Mouse (Mus musculus) embryonic facial prominence, embryonic 14.5 days (tissue): ENCODE data around the gene Cngb1. TPM values are rescaled to one million over a fixed set of nuclear protein-coding genes. Genes with fewer than 3 reads are reported as not detected.

Experiments used
- ATAC-seq: fragments of 200-750 bp; cut with Nextera tagmentation; 2 replicates; pipeline ENCODE4 v1.8.0; 2017; ENCODE audit warnings: low read depth, moderate number of reproducible peaks, moderate TSS enrichment
- DNase-seq: peaks from one replicate; pipeline ENCODE4 v3.0.0-alpha.2; 2015; ENCODE audit warnings: low spot score
- H3K27ac ChIP-seq: fragments of 300-500 bp; sonication (generic); replicated peaks from 2 replicates; pipeline ENCODE4 v1.5.1; 2014; ENCODE audit warnings: low read depth, mild to moderate bottlenecking, low read length, moderate library complexity
- H3K27me3 ChIP-seq: fragments of 300-500 bp; sonication (generic); replicated peaks from 2 replicates; pipeline ENCODE4 v1.6.1; 2014; ENCODE audit warnings: low read length; ENCODE audit not compliant: control insufficient read depth, insufficient read depth
- H3K36me3 ChIP-seq: fragments of 300-500 bp; sonication (generic); 2 replicates; pipeline ENCODE4 v1.6.1; 2014; ENCODE audit warnings: low read length, mixed read lengths; ENCODE audit not compliant: control insufficient read depth, insufficient read depth
- H3K4me1 ChIP-seq: fragments of 300-500 bp; sonication (generic); 2 replicates; pipeline ENCODE4 v1.6.1; 2014; ENCODE audit warnings: antibody characterized with exemption, low read length; ENCODE audit not compliant: control insufficient read depth, insufficient read depth
- H3K4me2 ChIP-seq: fragments of 300-500 bp; sonication (generic); 2 replicates; pipeline ENCODE4 v1.6.1; 2014; ENCODE audit warnings: low read depth, mild to moderate bottlenecking, low read length, moderate library complexity, mixed read lengths
- H3K4me3 ChIP-seq: fragments of 300-500 bp; sonication (generic); 2 replicates; pipeline ENCODE4 v1.5.1; 2014; ENCODE audit warnings: low read depth, mild to moderate bottlenecking, low read length
- H3K9ac ChIP-seq: fragments of 300-500 bp; sonication (generic); 2 replicates; pipeline ENCODE4 v1.6.1; 2014; ENCODE audit warnings: low read depth, mild to moderate bottlenecking, low read length, moderate library complexity, mixed read lengths
- H3K9me3 ChIP-seq: fragments of 300-500 bp; sonication (generic); 2 replicates; pipeline ENCODE4 v1.6.1; 2016; ENCODE audit warnings: low read length; ENCODE audit not compliant: control insufficient read depth
- WGBS: fragments of 180-500 bp; shearing (Covaris S2); extraction: QIAGEN DNeasy Blood & Tissue Kit; methylation state at CpG from one replicate; pipeline ENCODE4 v1.1.7; 2014; 5-methylcytosine and 5-hydroxymethylcytosine counted together
- polyA plus RNA-seq: library from polyadenylated mRNA; unstranded; fragments of >200 nt; fragmentation: Nextera tagmentation; extraction: Ambion mirVana; gene quantifications from 2 replicates; pipeline ENCODE4 v1.2.1, GENCODE M21; 2014

The Cngb1 gene
- polyA plus RNA-seq, 1 experiment from 2014 or later = 1.7 TPM

DNA sequence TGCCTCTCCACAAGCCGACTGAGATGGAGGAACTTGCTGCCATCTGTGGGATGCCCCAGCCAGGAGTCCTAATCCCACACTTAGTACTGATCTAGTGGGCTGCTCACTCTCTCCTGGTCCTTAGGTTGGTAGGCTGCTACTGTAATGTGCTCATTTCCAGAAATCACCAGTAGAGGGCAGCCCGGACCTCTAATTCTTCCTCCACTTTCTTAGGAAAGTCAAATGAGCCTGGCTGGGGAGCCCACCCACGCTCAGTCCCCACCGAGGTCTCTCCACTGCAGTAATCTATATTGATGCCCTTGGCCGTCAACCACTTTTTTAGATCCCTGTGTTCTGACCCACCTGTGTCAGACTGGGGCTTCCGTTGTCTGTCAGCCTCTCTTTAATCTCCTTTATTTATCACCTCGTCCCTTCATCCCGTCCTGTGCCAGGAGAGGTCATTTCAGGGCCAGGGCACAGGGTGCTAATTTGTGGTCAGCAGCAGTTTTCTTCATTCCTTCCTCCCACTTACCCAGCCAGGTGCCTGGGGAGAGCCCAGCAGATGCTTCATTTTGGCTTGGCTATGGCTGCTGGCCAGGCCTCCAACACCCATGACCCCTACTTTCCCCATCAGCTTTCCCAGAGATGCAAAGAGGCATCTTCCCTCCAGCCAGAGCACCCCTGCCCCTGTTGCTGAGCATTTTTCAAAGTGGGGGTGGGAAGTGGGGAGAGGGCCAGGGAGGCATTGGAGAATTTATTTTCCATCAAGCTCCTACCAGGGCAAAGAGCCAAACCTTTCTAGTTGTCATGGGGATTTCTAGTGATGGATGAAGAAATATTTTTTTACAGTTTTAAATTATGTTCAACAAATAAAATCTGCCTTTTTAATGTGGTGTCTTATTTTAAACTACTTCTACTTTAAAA, 40.5 kb upstream of the Cngb1 start:
- Histone ChIP-seq H3K4me2 (no peak overlapping the region), H3K4me3 (no peak overlapping the region), H3K36me3 (peaks cover 32% of the 10 kb centered on the region), H3K9ac (no peak overlapping the region), H3K9me3 (no peaks in the 10 kb centered on the region), H3K4me1 (peaks cover 11% of the 10 kb centered on the region), H3K27ac (no peak overlapping the region), H3K27me3 (peaks cover 7% of the 10 kb centered on the region)
- WGBS = 36% methylated on average over 8 of the region's 8 CpGs
- ATAC-seq (peak; percentile 9; the same call in 1 of the 2 replicates), DNase-seq (peak; percentile 85)

DNA sequence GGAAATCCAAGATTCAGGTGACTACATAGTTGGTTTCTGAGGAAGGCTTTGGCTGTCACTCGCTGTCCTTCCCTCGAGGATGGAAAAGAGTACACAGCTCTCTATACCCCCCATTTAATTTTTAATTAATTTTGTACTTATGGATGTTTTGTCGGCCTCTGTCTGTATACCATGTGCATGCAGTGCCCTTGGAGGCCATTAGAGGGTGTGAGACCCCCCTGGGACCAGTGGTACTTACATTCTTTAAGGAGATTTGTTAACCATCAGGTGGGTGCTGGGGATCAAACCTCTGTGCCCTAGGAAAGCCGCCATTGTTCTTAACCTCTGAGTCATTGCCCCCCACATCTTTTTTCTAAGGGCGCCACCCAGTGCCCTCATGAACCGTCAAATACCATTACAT, 38.3 kb upstream of the Cngb1 start:
- H3K36me3 ChIP-seq = peaks cover 48% of the 10 kb centered on the region
- H3K27ac ChIP-seq = no peak overlapping the region
- no peak overlapping the region for H3K4me3 ChIP-seq
- no peak for DNase-seq
- ATAC-seq = no peak
- H3K9ac ChIP-seq = no peak overlapping the region
- H3K4me2 ChIP-seq = no peak overlapping the region
- no peaks in the 10 kb centered on the region for H3K9me3 ChIP-seq
- H3K27me3 ChIP-seq = no peaks in the 10 kb centered on the region; the same call in 1 of the 2 replicates
- 69% methylated on average over 6 of the region's 6 CpGs for WGBS
- peaks cover 11% of the 10 kb centered on the region for H3K4me1 ChIP-seq

DNA sequence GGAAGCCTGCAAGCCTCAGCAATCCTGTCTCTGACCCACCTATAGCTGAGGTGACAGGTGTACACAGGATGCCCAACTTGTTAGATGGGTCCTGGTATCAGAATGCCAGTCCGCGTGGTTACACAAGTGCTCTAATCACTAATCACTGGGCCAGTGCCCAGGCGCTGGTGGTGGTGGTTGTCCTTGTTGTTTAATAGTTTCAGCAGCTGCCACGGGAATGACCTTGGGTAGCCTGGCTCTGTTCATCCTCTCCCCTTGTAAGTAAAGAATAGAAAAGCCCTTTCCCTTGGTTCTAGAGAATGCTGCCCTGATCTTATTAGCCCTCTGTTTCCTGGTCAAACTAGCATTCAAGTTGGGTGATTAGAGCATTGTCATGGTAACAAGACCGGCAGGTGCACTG, 35.3 kb upstream of the Cngb1 start:
- no peak overlapping the region for H3K9ac ChIP-seq
- H3K4me1 ChIP-seq = no peaks in the 10 kb centered on the region; the same call in 1 of the 2 replicates
- H3K4me3 ChIP-seq = no peak overlapping the region
- no peak overlapping the region for H3K27ac ChIP-seq
- ATAC-seq (no peak), DNase-seq (no peak)
- peaks cover 75% of the 10 kb centered on the region for H3K36me3 ChIP-seq
- no peaks in the 10 kb centered on the region for H3K9me3 ChIP-seq
- H3K4me2 ChIP-seq = no peak overlapping the region
- H3K27me3 ChIP-seq = no peaks in the 10 kb centered on the region
- 66% methylated on average over 5 of the region's 5 CpGs for WGBS

DNA sequence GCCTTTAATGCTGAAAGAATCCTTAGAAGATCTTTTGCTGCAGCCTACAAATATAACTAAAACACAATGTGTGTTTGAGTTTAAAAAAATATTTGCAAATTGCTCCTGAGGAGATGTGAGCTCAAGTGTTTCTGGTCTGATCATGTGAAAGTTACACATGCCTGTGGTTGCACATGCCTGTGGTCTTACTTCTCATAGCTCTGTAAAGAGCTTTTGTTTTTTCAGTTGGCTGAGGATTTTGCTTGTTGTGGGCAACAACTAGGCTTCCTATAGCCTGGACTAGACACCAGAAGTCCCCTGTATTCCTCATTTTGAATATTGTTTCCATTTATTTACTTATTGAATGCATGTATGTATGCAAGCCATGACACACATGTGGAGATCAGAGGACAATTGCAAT, 30.0 kb upstream of the Cngb1 start:
- H3K27ac ChIP-seq = no peak overlapping the region
- peaks cover 6% of the 10 kb centered on the region; the same call in 1 of the 2 replicates for H3K4me1 ChIP-seq
- no peaks in the 10 kb centered on the region for H3K27me3 ChIP-seq
- H3K36me3 ChIP-seq = peaks cover 55% of the 10 kb centered on the region
- no peak overlapping the region for H3K9ac ChIP-seq
- 0 out of 2 replicates have a peak, but pooled peaks cover 4% of the 10 kb centered on the region for H3K9me3 ChIP-seq
- DNase-seq (no peak), ATAC-seq (no peak)
- no peak overlapping the region for H3K4me2 ChIP-seq
- no peak overlapping the region for H3K4me3 ChIP-seq

DNA sequence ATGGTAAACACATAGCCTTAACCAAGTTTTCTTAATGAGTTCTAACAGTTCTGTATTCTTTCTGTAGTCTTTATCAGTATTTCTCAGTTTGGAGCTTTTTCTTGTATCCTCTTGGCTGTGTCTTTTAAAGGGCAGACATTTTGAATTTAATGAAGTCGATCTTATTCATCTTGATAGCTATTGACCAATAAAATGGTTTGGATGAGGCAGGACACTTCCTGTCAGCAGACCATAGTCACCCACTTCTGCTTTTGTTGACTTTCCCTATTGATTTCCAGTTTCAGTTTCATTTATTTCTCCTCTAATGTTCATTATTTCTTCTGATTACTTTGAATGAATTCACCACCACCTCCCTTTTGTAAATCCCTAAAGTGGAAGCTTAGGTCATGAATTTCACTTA, 29.3 kb upstream of the Cngb1 start:
- peaks cover 53% of the 10 kb centered on the region for H3K36me3 ChIP-seq
- ATAC-seq (no peak), DNase-seq (no peak)
- H3K27me3 ChIP-seq = no peaks in the 10 kb centered on the region
- 91% methylated on average over 1 of the region's 1 CpGs for WGBS
- H3K4me2 ChIP-seq = no peak overlapping the region
- peaks cover 6% of the 10 kb centered on the region; the same call in 1 of the 2 replicates for H3K4me1 ChIP-seq
- H3K9ac ChIP-seq = no peak overlapping the region
- H3K9me3 ChIP-seq = 0 out of 2 replicates have a peak, but pooled peaks cover 4% of the 10 kb centered on the region
- no peak overlapping the region for H3K4me3 ChIP-seq
- H3K27ac ChIP-seq = no peak overlapping the region

DNA sequence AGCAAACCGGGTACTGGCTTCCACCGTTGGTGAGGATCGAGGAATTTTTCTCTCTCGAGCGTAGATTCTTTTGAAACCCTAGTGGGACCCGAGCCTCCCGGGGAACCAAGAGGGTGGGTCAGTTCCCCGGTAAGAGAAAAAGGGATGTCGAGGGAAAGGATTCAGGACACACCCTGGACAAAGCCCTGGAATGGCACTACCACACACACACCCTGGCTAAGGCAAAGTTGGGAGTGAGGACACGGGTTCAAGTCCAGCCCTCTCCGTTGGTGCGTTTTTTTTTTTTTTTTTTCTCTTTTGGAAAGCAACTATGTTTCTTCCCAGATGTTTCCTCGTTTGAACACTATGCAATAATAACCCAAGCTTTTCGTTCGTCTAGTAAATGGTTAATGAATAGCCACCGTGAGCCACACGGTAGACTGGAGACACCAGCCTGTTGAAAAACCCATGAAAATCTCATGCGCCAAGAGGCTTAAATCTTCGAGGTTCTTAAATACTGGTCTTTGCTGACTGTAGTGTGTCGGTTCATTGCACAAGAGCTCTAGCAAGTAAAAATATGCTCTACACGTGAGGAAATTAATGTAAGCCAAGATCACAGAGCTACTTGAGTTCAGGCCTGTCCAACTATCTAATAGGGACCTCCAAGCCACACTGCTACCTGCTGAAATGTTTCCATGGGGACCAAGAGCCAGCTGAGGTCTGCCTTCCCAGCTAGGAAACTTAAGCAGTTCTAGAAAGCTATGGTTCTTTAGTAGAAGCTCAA, 26.2 kb upstream of the Cngb1 start:
- H3K9me3 ChIP-seq = 0 out of 2 replicates have a peak, but pooled peaks cover 4% of the 10 kb centered on the region
- peaks cover 44% of the 10 kb centered on the region for H3K36me3 ChIP-seq
- H3K4me3 ChIP-seq = peak overlapping the region; percentile 73
- 26% methylated on average over 21 of the region's 21 CpGs for WGBS
- H3K4me1 ChIP-seq = peaks cover 12% of the 10 kb centered on the region
- H3K9ac ChIP-seq = peak overlapping the region; percentile 89
- ATAC-seq (no peak), DNase-seq (no peak)
- H3K27me3 ChIP-seq = no peaks in the 10 kb centered on the region
- peak overlapping the region; percentile 84 for H3K4me2 ChIP-seq
- H3K27ac ChIP-seq = peak overlapping the region; percentile 98

DNA sequence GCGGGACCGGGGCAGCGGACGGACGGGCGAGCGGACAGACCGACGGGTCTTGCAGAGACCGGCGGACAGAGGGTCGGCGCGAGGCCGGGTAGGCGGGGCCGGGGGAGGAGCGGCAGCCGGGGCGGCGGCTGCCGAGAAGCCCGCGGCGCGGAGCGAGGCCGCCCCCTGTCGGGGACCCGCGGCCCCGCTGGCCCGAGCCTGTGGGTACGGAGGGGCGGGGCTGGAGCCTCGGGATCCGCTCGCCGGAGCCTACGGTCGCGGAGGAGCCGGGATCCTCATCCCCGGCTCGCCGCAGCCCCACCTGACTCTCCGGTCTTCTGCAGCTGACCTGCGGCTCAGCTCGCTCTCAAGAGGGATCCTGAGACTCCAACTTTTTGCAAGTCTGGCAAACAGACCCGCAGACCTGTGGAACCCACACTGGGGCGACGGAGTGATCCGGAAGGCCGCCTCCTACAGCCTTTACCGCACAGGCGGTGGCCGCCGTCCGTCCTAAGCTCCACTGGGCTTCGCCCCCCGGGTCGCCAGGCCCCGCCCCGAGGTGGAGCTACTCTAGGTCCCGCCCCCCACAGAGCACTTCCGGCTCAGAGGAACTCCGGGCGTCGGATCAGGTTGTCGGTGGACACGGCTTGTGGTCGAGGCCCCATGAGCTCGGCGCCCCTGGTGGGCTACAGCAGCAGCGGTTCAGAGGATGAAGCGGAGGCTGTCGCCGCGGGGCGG, 25.5 kb upstream of the Cngb1 start, which contains the start of the genes Zfp319 and Usb1:
Zfp319 (minus strand) TSS at position 231 of the 717 bp plus-strand sequence.
Usb1 (plus strand) TSS at position 565 of the 717 bp plus-strand sequence.
- 1% methylated on average over 11 of the region's 80 CpGs for WGBS
- no peaks in the 10 kb centered on the region for H3K27me3 ChIP-seq
- ATAC-seq (peak; percentile 94), DNase-seq (peak; percentile 97)
- H3K36me3 ChIP-seq = peaks cover 45% of the 10 kb centered on the region
- peaks cover 12% of the 10 kb centered on the region for H3K4me1 ChIP-seq
- peak within 1 kb of the TSS; percentile 84 for H3K4me2 ChIP-seq
- peak within 1 kb of the TSS; percentile 89 for H3K9ac ChIP-seq
- H3K27ac ChIP-seq = peak within 1 kb of the TSS; percentile 98
- peak within 1 kb of the TSS; percentile 73 for H3K4me3 ChIP-seq
- 0 out of 2 replicates have a peak, but pooled peaks cover 4% of the 10 kb centered on the region for H3K9me3 ChIP-seq

DNA sequence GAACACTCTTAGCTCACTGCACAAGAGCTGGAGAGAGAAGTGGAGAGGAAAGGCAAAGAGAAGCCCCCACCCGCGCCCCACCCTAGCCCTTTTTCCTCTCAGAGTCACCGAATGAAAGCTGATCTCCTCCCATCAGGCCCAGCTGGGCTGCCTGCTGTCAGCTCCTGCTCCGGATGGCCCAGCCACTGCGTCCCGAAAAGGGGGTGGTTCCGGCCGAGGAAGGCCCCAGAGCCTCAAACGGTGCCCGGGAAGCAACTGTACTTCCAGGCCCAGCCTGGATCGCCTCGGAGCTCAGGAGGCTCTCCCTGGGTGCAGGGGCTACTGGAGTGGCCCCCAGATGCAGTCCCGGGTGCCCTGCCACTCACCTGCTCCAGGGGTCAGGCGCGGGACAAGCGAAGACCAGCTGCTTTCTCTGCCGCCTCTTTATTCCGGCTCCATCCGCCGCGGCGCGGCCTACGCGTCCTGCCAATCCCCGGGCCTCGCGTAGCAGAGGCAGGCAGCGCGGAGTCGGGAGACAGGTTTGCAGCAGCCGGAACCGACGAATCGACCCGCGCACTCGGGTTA, 24.9 kb upstream of the Cngb1 start:
- Histone ChIP-seq H3K4me2 (peak overlapping the region; percentile 84), H3K27me3 (no peaks in the 10 kb centered on the region), H3K9me3 (0 out of 2 replicates have a peak, but pooled peaks cover 4% of the 10 kb centered on the region), H3K4me3 (peak overlapping the region; percentile 73), H3K36me3 (peaks cover 52% of the 10 kb centered on the region), H3K4me1 (peaks cover 12% of the 10 kb centered on the region), H3K27ac (peak overlapping the region; percentile 98), H3K9ac (peak overlapping the region; percentile 89)
- ATAC-seq (peak; percentile 53), DNase-seq (peak; percentile 81)
- 0% methylated on average over 28 of the region's 38 CpGs for WGBS
